Mouse (Mus musculus) right cerebral cortex, postnatal 14 days (tissue): Measurements from ENCODE around the gene Taok3.

Experiments used
- DNase-seq: peaks from one replicate; pipeline ENCODE4 v3.0.0; 2022

Taok3 gene

GRCm38 (mm10) chr5:117185673-117186072 lies 65.7 kb downstream of the Taok3 start:
- no peak for DNase-seq

GRCm38 (mm10) chr5:117192061-117192460 lies 72.1 kb downstream of the Taok3 start:
- no peak for DNase-seq

GRCm38 (mm10) chr5:117193748-117194147 lies 73.8 kb downstream of the Taok3 start:
- no peak for DNase-seq

- DNase-seq, result no peak
These were observed 74.7 kb downstream of the Taok3 start for GRCm38 (mm10) chr5:117194672-117195071.

GRCm38 (mm10) chr5:117196551-117196950 lies 76.6 kb downstream of the Taok3 start:
- DNase-seq, result no peak

- no peak for DNase-seq
These were observed 78.5 kb downstream of the Taok3 start for GRCm38 (mm10) chr5:117198390-117198789.

- DNase-seq, result no peak
These were observed 87.4 kb downstream of the Taok3 start for GRCm38 (mm10) chr5:117207286-117207685.

GRCm38 (mm10) chr5:117214016-117214415 lies 94.1 kb downstream of the Taok3 start:
- no peak for DNase-seq

GRCm38 (mm10) chr5:117231059-117231458 lies 111.1 kb downstream of the Taok3 start:
- DNase-seq, result no peak

GRCm38 (mm10) chr5:117236540-117236939 lies 116.6 kb downstream of the Taok3 start:
- DNase-seq, result no peak

- peak; percentile 18 for DNase-seq
These were observed 119.2 kb downstream of the Taok3 start for GRCm38 (mm10) chr5:117239106-117239505.

- DNase-seq, result no peak
These were observed 120.4 kb downstream of the Taok3 start for GRCm38 (mm10) chr5:117240321-117240731.

- peak; percentile 55 for DNase-seq
These were observed 120.9 kb downstream of the Taok3 start for GRCm38 (mm10) chr5:117240761-117241322.

GRCm38 (mm10) chr5:117241935-117242531 lies 122.1 kb downstream of the Taok3 start:
- peak; percentile 62 for DNase-seq

GRCm38 (mm10) chr5:117242671-117243478 lies 122.9 kb downstream of the Taok3 start:
- DNase-seq, result peak; percentile 35

GRCm38 (mm10) chr5:117245170-117245569 lies 125.2 kb downstream of the Taok3 start:
- DNase-seq, result no peak

- DNase-seq, result no peak
These were observed 128.4 kb downstream of the Taok3 start for GRCm38 (mm10) chr5:117248351-117248750.

GRCm38 (mm10) chr5:117250796-117251195 lies 130.9 kb downstream of the Taok3 start:
- DNase-seq, result peak; percentile 46

GRCm38 (mm10) chr5:117251763-117252162 lies 131.8 kb downstream of the Taok3 start:
- DNase-seq, result no peak

GRCm38 (mm10) chr5:117258276-117258675 lies 138.3 kb downstream of the Taok3 start:
- DNase-seq, result no peak

- no peak for DNase-seq
These were observed 143.6 kb downstream of the Taok3 start for GRCm38 (mm10) chr5:117263566-117263965.

GRCm38 (mm10) chr5:117264701-117265100 lies 144.8 kb downstream of the Taok3 start:
- no peak for DNase-seq

- DNase-seq, result no peak
These were observed 148.0 kb downstream of the Taok3 start for GRCm38 (mm10) chr5:117267913-117268312.

- no peak for DNase-seq
These were observed 148.8 kb downstream of the Taok3 start for GRCm38 (mm10) chr5:117268749-117269148.
